Mouse (Mus musculus) forebrain, embryonic 15.5 days (tissue): ENCODE results near the gene Ndn. TPM values are rescaled to one million over a fixed set of nuclear protein-coding genes. Genes with fewer than 3 reads are reported as not detected.
A peak's percentile ranks its signal among the peaks of the same experiment; 100 is the strongest.

Experiments
- ATAC-seq: fragments of 200-750 bp; cut with Nextera tagmentation; replicated peaks from 2 replicates; pipeline ENCODE4 v1.8.0; 2017; ENCODE audit warnings: mild to moderate bottlenecking, moderate TSS enrichment, moderate library complexity
- H3K27ac ChIP-seq: fragments of 300-500 bp; sonication (generic); replicated peaks from 2 replicates; pipeline ENCODE4 v1.5.1; 2015; ENCODE audit warnings: mild to moderate bottlenecking, inconsistent platforms
- H3K27me3 ChIP-seq: fragments of 300-500 bp; sonication (generic); 2 replicates; pipeline ENCODE4 v1.6.1; 2015; ENCODE audit warnings: inconsistent platforms
- H3K36me3 ChIP-seq: fragments of 300-500 bp; sonication (generic); 2 replicates; pipeline ENCODE4 v1.6.1; 2015; ENCODE audit warnings: mild to moderate bottlenecking, inconsistent platforms
- H3K4me1 ChIP-seq: fragments of 300-500 bp; sonication (generic); 2 replicates; pipeline ENCODE4 v1.6.1; 2015; ENCODE audit warnings: inconsistent platforms
- H3K4me2 ChIP-seq: fragments of 300-500 bp; sonication (generic); replicated peaks from 2 replicates; pipeline ENCODE4 v1.6.1; 2015; ENCODE audit warnings: mild to moderate bottlenecking, inconsistent platforms
- H3K4me3 ChIP-seq: fragments of 300-500 bp; sonication (generic); 2 replicates; pipeline ENCODE4 v1.5.1; 2015; ENCODE audit warnings: mild to moderate bottlenecking, inconsistent platforms
- H3K9ac ChIP-seq: fragments of 300-500 bp; sonication (generic); replicated peaks from 2 replicates; pipeline ENCODE4 v1.6.1; 2015; ENCODE audit warnings: mild to moderate bottlenecking, inconsistent platforms
- H3K9me3 ChIP-seq: fragments of 300-500 bp; sonication (generic); 2 replicates; pipeline ENCODE4 v1.6.1; 2016; ENCODE audit warnings: inconsistent platforms
- WGBS: fragments of 180-500 bp; shearing (Covaris S2); methylation state at CpG from one replicate; pipeline ENCODE4 v1.1.7; 2015; ENCODE audit warnings: mixed read lengths; 5-methylcytosine and 5-hydroxymethylcytosine counted together
- polyA plus RNA-seq: library from polyadenylated mRNA; unstranded; fragments of >200 nt; fragmentation: Nextera tagmentation; extraction: Ambion mirVana; gene quantifications from 2 replicates; pipeline ENCODE4 v1.2.1, GENCODE M21; 2015

The Ndn gene
- polyA plus RNA-seq, 1 experiment from 2014 or later = 487 TPM

GRCm38 (mm10) chr7:62376510-62377304, 30.3 kb downstream of the Ndn start, which contains the start of gene Magel2:
Gene Magel2 (plus strand): TSS chr7:62377010.
- Histone ChIP-seq H3K9me3 (no peaks in the 10 kb centered on the region; the same call in none of the 2 replicates), H3K36me3 (no peaks in the 10 kb centered on the region), H3K9ac (peak within 1 kb of the TSS; percentile 55), H3K27ac (peak within 1 kb of the TSS; percentile 76), H3K4me1 (no peaks in the 10 kb centered on the region; the same call in 1 of the 2 replicates), H3K27me3 (no peaks in the 10 kb centered on the region), H3K4me2 (peak within 1 kb of the TSS; percentile 57), H3K4me3 (peak within 1 kb of the TSS; percentile 50)
- WGBS = 26% methylated on average over 31 of the region's 31 CpGs
- ATAC-seq = peak; percentile 97

GRCm38 (mm10) chr7:62377313-62377712, 30.9 kb downstream of the Ndn start:
- Histone ChIP-seq H3K4me1 (no peaks in the 10 kb centered on the region; the same call in 1 of the 2 replicates), H3K9ac (peak overlapping the region; percentile 55), H3K27me3 (no peaks in the 10 kb centered on the region), H3K27ac (peak overlapping the region; percentile 76), H3K9me3 (no peaks in the 10 kb centered on the region; the same call in none of the 2 replicates), H3K36me3 (no peaks in the 10 kb centered on the region), H3K4me3 (peak overlapping the region; percentile 50), H3K4me2 (peak overlapping the region; percentile 57)
- ATAC-seq = peak; percentile 62
- 47% methylated on average over 14 of the region's 14 CpGs for WGBS

- no peaks in the 10 kb centered on the region; the same call in none of the 2 replicates for H3K9me3 ChIP-seq
- no peaks in the 10 kb centered on the region; the same call in 1 of the 2 replicates for H3K4me1 ChIP-seq
- H3K4me3 ChIP-seq = peak overlapping the region; percentile 50
- H3K36me3 ChIP-seq = no peaks in the 10 kb centered on the region
- ATAC-seq = no peak
- H3K9ac ChIP-seq = no peak overlapping the region
- H3K4me2 ChIP-seq = peak overlapping the region; percentile 57
- 89% methylated on average over 9 of the region's 9 CpGs for WGBS
- no peak overlapping the region for H3K27ac ChIP-seq
- H3K27me3 ChIP-seq = no peaks in the 10 kb centered on the region
Measured at GRCm38 (mm10) chr7:62378529-62378928, 32.2 kb downstream of the Ndn start.

- WGBS = 14% methylated on average over 2 of the region's 2 CpGs
- Histone ChIP-seq H3K4me2 (no peak overlapping the region), H3K27me3 (no peaks in the 10 kb centered on the region), H3K4me1 (no peaks in the 10 kb centered on the region; the same call in 1 of the 2 replicates), H3K36me3 (no peaks in the 10 kb centered on the region), H3K9ac (no peak overlapping the region), H3K4me3 (no peak overlapping the region), H3K27ac (no peak overlapping the region), H3K9me3 (no peaks in the 10 kb centered on the region; the same call in 1 of the 2 replicates)
- peak; percentile 62 for ATAC-seq
Measured at GRCm38 (mm10) chr7:62382391-62382790, 36.0 kb downstream of the Ndn start.

- 48% methylated on average over 4 of the region's 4 CpGs for WGBS
- ATAC-seq = no peak
- no peaks in the 10 kb centered on the region for H3K4me1 ChIP-seq
- H3K9ac ChIP-seq = no peak overlapping the region
- H3K4me2 ChIP-seq = no peak overlapping the region
- H3K36me3 ChIP-seq = no peaks in the 10 kb centered on the region
- H3K9me3 ChIP-seq = no peaks in the 10 kb centered on the region
- H3K27ac ChIP-seq = no peak overlapping the region
- H3K27me3 ChIP-seq = no peaks in the 10 kb centered on the region
- H3K4me3 ChIP-seq = no peak overlapping the region
Measured at GRCm38 (mm10) chr7:62388291-62388690, 41.9 kb downstream of the Ndn start.

GRCm38 (mm10) chr7:62392202-62392601, 45.8 kb downstream of the Ndn start:
- Histone ChIP-seq H3K27ac (no peak overlapping the region), H3K9me3 (no peaks in the 10 kb centered on the region), H3K27me3 (no peaks in the 10 kb centered on the region), H3K4me3 (no peak overlapping the region), H3K9ac (no peak overlapping the region), H3K4me1 (no peaks in the 10 kb centered on the region), H3K4me2 (no peak overlapping the region), H3K36me3 (no peaks in the 10 kb centered on the region)
- ATAC-seq = no peak
- 50% methylated on average over 1 of the region's 1 CpGs for WGBS

Other genes starting within 250 kb of the Ndn start
- 8.7 and 11.9 TPM in 2 replicates for gene Magel2, start 30.4 kb downstream of the Ndn start, polyA plus RNA-seq
- gene Mkrn3, start 73.6 kb downstream of the Ndn start, polyA plus RNA-seq = 23.2 and 23.8 TPM in 2 replicates
- gene Peg12, start 117.9 kb downstream of the Ndn start, polyA plus RNA-seq = 20.8 and 23.9 TPM in 2 replicates